Mouse (Mus musculus): ENCODE data around the gene Ddb2.

- TF ChIP-seq CTCF (IDR thresholded peaks at IDR 0.05), result no peak
- TF ChIP-seq EP300 (IDR thresholded peaks at IDR 0.05; ENCODE audit: insufficient read depth, low read depth, low read length), result 0 out of 2 replicates have a peak, but pooled peaks have one; percentile 21
- TF ChIP-seq POLR2A (IDR thresholded peaks at IDR 0.05; ENCODE audit: insufficient read depth, low read depth, low read length), result no peak; the same call in 1 of the 2 replicates
These were observed 40.2 kb downstream of the Ddb2 start for GRCm38 (mm10) chr2:91196577-91197001.

Data from heart, adult 2 months (tissue).